Mouse (Mus musculus) spleen, adult 18-20 months (tissue): ENCODE data around the gene Dusp27.

ENCODE experiments used
- DNase-seq, 2 experiments: peaks; one replicate each; pipeline ENCODE4 v3.0.0; 2022; ENCODE audit warnings: mixed read lengths in 2 of 2

Dusp27 gene

DNA sequence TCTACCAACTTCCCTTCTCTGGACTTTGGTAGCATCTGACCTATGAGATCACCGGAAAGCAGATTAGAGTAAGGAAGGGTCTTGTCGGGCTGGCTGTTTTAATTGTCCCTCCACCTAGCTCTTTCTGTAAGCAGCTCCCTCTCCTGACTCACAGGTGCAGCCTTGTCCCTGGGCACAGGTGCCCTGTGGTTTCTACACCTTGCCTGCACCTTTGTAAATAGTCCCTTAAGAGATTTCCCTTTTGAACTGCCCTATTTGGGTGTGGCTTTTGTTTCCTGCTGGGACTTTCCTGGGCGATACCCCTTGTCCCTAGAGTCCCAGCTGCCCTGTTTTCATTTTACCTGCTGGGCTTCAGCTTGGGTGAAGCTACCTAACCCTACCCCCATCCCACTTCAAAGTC, 33.3 kb downstream of the Dusp27 start:
- no peak for DNase-seq

DNA sequence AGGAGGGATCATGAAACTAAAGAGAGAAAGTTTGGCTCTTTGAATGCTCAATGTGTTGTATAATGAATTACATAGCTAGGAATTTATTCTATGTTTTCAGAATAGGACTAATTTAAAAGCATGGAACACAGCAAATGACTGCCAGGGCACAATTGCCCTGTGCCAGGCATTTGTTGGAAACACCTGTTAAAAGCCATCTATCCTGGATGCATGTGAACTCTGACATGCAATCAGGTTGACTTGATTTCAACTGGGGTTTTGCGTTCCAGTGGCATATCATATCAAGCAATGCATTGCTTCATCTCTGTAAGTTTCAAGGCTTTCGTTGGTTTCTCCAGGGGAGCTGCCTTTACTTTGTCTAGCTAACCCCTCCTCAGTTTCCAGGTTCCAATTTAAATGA, 37.4 kb downstream of the Dusp27 start:
- DNase-seq: no peak

DNA sequence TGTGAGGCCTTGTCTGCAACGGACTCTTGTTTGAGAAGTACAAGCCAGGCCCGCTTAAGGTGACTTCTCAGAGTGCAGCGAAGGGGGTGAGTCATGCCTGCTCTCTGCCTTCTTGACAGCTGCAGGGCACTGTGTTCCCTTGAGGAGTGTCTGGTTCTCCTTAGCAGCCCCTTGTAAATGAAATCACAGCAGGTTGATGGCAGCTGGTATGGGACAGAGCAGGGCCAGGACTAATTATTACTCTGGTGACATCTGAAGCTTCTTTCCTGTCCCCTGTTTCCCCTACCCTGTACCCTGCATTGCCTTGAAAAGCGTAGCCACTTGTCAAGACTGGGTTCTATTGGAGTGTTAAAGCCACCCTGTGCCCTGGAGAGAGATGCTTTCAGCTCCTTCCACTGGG, 38.0 kb downstream of the Dusp27 start:
- DNase-seq: no peak

DNA sequence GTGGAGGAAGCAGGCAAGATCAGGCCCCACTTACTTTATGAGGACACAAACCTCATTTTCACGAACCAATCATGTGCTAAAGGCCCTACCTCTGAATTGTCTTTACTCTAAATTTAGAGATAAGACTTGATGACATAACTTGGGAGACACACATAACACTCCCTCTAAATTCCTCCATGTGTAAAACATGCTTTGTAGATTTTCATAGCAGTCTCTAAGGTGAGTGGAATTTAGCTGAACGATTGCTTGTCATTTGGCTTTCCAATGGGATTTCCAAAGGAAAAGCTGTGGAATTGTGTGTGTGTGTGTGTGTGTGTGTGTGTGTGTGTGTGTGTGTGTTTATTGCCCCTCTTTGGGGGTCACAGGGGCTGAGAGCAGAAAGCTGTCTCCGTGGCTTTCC, 38.4 kb downstream of the Dusp27 start:
- DNase-seq: no peak

DNA sequence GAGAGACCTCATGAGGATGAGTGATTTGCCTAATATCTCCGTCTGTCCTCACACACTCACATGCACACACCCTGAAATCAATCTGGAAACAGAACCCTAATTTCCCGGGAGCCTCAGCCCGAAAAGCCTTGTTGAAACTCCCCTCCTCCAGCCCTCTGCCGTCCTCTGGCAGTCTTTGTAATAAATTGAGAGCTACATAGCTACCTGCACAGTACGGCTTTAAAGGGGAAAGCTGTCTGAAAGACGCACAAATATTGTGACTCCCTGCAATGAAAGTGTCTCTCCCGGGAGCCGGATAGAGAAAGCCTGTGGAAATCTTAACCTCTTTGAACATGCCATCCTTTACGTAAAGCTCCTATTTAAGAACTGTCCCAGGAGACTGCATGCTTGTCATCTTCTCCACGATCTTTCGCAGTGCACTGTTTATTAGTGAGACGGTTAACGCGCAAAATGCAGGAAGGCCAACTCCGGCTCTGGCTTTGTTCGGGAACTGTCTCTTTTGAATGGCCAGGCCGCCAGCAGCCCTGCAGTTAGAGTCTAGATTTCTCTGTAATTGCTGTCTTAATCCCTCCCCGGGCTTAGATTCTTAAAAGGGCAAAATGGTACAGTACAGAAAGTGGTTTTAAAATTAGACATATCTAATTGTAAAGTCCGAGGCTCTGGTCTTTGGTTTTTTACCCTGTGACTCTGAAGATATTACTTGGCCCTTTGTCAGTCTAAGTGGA, 39.1 kb downstream of the Dusp27 start:
- DNase-seq: no peak

DNA sequence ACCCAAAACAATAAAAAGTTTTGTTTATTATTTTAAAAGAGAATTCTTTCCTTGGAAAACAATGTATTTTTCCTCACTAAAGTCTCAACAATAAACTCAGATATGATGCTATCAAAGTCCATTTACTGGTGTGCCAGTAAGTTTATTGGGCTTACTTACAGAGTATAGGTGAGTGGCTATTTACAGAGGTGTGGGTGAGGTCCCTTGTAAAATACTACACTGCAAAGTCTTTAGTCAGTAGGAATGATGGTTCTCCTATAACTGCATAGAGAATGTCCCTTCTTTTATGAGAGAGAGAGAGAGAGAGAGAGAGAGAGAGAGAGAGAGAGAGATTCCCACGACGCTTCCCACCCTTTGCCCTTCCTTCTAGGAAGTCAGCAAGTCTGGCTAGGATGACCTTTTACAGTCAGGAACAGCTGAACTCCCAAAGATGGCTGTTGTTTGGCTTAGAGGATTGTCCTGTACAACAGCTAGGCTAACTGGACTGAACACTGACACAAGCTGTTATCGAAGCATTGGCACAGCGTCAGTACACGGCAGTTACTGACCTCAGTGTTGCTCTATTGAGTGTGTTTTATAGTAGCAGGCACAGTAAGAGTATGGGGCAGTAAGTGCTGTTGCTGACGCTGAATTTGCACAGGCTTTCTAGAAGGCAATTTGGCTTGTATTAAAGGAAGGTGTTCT, 50.5 kb downstream of the Dusp27 start:
- no peak for DNase-seq

DNA sequence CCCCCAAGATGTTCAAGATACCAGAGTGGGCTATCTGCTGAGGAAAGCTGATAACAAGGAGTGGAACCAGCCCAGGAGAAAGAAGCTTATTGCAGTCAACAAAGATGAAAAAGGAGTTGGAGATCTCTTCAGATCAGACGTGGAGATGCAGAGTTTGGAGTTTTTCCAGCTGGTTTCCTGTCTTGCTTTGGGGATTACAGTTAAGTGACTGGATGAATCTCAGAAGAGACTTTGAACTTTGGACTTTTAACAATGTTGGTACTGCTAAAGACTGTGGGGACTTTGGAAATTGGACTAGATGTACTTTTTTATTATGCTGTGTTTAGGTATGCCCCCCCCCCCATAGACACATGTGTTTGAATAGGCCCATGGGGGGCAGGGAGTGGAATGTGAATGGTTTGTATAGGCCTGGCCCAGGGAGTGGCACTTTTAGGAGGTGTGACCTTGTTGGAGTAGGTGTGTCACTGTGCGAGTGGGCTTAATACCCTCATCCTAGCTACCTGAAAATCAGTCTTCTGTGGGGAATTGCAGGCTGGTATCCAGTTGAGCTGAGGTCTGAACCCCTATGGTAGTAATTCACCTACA, 59.8 kb downstream of the Dusp27 start:
- no peak for DNase-seq

DNA sequence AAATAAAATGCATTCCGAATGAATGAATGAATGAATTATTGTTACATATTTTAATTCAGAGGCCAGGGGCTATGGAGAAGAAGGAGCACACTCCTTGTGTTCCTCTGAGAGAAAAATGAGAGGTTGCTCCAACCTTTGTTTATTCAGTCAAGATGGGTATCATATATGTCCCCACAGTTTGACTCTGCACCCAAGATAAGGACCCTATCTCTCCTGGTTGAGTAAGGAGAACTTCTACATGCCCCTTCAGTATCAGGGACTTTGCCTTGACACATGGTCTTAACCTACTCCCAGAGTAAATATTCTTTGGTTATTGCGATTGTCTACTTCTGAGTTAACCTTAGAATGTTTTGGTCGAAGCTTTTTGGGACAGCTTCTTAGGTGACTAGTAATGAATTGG, 63.9 kb downstream of the Dusp27 start:
- no peak for DNase-seq

DNA sequence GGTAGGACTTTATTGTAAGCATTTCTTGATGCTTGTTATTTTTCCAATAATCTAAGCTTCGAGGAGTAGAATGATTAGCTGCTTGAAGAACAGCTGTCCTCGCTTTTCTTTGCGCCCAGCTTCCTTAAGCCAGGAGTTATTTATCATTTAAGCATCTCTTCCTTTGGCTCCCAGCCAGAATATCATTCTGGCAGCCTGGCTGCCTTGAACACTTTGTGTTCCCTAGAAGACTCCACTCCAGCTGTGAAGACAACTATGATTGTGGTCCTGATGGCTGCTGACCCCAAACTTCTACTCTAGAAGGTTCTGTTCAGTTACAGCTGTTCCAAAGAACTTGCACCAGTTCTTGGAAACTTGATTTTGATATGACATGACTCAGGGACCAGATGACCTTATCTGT, 66.2 kb downstream of the Dusp27 start:
- DNase-seq: no peak

DNA sequence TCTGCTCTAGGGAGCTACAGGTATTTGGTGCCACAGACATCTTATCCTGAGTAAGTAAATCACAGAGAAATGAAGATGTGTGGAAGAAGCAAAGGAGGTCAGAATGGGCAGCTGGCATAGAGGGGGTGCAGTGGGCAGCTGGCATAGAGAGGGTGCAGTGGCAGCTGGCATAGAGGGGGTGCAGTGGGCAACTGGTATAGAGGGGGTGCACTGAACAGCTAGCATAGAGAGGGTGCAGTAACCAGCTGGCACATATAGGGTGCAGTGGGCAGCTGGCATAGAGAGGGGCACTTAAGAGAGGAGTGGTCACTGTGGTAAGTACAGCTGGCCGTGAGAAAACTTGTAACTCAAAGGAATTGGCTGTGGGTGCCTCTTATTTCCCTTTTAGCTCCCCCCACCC, 67.3 kb downstream of the Dusp27 start:
- no peak for DNase-seq

DNA sequence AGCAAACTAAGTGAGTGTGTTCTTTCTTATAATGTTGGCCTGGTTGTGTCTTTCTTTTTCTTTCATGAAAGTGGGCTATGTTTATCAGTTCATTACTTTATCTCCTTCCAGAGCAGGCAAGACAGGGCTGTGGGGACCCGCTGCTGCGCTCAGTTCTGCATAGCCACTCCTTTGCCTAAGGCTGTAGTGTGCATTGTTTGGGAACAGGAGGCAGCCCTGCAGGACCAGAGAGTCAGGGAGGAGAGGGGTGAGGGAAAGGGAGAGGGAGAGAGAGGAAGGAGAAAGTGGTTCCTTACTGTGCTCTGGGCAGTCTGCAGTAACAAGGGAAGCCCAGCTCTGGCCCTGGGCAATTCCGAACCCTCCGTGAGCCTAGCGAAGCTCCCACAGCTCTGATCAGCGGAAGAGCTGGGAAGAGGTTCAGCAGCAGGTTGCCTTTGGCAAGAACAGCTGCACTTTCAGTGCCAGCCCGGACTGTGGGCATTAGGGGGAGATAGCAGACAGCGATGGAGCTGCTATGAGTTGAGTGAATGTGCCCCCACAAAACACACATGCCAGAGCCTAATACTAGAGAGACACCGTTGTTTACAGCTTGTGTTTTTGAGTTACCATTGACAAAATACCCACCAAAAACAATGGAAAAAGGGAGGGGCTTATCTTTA, 71.5 kb downstream of the Dusp27 start:
- no peak for DNase-seq

DNA sequence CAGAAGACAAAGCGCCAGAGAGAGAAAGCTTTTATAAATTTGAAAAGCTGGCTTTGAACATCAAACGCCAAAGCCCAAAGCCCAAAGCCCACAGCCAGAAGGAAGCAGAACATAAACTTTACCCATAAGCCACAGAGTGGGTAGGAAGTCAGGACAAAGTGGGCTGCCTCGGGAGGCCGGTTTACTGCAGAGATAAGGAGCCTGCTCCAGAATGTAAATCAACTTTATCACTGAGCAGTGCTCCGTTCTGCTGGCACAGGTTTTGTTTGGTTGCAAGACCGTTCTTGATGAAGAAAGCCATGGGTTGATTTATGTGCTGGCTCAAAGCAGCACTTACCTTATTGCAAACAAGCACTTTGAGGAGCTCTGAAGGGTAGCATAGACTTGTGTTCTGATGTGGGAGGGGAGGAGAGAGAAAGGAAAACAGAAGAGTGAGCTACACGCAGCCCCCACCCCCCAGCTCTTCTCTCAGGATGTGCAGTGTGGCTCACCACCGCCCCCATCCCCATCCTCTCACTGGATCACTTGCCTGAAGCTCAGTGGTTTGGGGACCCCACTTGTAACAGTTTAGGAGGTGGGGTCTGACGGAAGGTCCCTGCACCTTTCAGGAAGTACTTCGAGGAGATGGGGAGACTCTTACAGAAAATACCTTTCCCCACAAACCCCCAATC, 74.3 kb downstream of the Dusp27 start:
- DNase-seq: no peak

DNA sequence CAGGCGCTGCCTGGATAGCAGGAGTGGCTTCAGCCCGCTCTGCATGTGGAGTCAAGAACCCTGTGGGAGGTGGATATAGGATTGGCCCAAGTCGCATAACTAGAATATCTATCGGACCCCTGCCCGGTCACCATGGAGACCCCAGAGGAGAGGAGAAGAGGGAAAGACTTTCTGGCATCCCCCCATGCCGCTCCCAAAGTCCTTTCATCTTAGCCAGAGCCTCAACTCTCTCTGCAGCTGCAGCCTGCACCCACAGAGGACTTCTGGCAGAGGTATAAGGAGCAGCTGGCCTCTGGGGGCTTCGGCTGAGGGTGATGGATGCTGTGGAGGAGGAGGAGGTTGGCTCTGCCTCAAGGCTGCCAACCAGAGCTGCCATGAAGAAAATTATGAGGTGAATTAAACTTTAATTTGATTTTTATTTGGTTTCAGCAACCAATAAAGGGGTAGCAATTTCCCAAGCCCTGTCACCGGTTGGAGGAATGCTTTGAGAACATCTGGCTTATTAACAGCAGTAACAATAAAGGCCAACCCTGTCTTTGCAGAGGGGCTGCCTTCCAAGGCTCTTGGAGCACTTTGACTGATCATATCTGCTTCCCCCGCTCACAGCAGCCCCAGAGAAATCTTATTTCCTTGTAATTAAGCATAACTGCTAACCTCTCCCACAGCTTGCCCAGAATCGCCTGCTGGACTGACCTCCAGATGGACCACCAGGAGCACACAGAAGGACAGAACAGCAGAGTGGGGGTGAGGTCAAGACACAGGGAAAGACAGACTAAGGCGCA, 78.5 kb downstream of the Dusp27 start:
- no peak for DNase-seq

DNA sequence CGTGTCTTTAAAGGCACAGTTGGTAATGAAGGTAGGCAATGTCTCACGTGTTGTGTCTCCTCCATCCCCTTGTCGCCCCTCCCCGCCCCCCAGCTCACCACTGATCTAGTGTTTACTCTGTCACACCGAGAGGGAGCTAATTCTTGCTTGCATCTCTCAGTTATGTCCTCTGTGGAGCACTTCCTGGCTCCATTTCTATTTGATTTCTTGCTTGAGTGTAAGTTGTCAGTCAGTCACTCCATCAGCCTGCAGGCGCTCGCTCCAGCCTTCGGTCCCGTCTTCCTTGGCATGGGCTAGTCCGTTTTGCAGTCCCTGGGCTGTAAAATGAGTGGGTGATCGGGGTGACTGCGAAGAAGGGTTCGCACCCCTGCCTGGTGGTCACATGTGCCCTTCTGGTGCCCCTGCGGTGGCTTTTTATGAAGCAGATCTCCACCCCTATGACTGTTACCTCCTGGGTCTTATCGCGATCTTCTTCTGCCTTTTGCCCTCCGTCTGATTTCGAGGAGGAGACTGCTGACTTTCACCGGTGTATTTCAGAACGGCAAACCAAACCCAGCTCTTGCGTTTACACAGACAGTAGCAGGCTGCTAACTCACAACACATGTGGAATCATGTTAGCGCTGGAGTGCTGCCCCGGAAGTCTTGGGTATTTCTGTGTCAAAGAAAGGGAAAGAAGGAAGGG, 79.4 kb downstream of the Dusp27 start:
- DNase-seq: peak in 1 of 2 experiments; percentile 27
